Mouse (Mus musculus) MEL (cell line): ENCODE results near the gene Zfyve26. TPM values are rescaled to one million over a fixed set of nuclear protein-coding genes. Genes with fewer than 3 reads are reported as not detected.

Experiments used
- DNase-seq: peaks from one replicate; pipeline ENCODE4 v3.0.0; 2011; ENCODE audit warnings: low read depth, low spot score
- H3K27ac ChIP-seq: 2 replicates; pipeline ENCODE4 v1.5.1; 2012; ENCODE audit warnings: low read depth, mild to moderate bottlenecking, control low read depth, low read length, moderate library complexity; ENCODE audit not compliant: control insufficient read depth
- H3K27me3 ChIP-seq, 2 experiments: fragments of 150-350 bp in 1 of 2; sonication (generic) in 1 of 2; 2 replicates each; pipeline ENCODE4 v1.6.1; 2012; ENCODE audit warnings: low read length in 2 of 2, mild to moderate bottlenecking in 2 of 2, improper control_type of control experiment in 1 of 2, moderate library complexity in 1 of 2; ENCODE audit not compliant: insufficient read depth in 2 of 2, control insufficient read depth in 1 of 2
- H3K36me3 ChIP-seq, 2 experiments: 2 replicates each; pipeline ENCODE4 v1.6.1; 2012 to 2014; ENCODE audit warnings: low read length in 2 of 2, improper control_type of control experiment in 1 of 2, inconsistent platforms in 1 of 2, mild to moderate bottlenecking in 1 of 2; ENCODE audit not compliant: insufficient read depth in 2 of 2, control insufficient read depth in 1 of 2
- H3K4me1 ChIP-seq, 2 experiments: fragments of 150-350 bp in 1 of 2; sonication (generic) in 1 of 2; 2 replicates each; pipeline ENCODE4 v1.6.1; 2012; ENCODE audit warnings: low read length in 2 of 2, improper control_type of control experiment in 1 of 2, mild to moderate bottlenecking in 1 of 2; ENCODE audit not compliant: insufficient read depth in 2 of 2, control insufficient read depth in 1 of 2
- H3K4me3 ChIP-seq, 2 experiments: fragments of 150-350 bp in 1 of 2; sonication (generic) in 1 of 2; 2 replicates each; pipeline ENCODE4 v1.5.1; 2012; ENCODE audit warnings: low read depth in 2 of 2, low read length in 2 of 2, mild to moderate bottlenecking in 2 of 2, moderate library complexity in 2 of 2, control low read depth in 1 of 2, improper control_type of control experiment in 1 of 2; ENCODE audit not compliant: control insufficient read depth in 1 of 2, insufficient read depth in 1 of 2
- H3K79me2 ChIP-seq: 2 replicates; pipeline ENCODE4 v1.6.1; 2012; ENCODE audit warnings: mild to moderate bottlenecking, low read length, moderate library complexity; ENCODE audit not compliant: control insufficient read depth, poor library complexity, insufficient read depth
- H3K9ac ChIP-seq: 2 replicates; pipeline ENCODE4 v1.6.1; 2012; ENCODE audit warnings: low read depth, mild to moderate bottlenecking, control low read depth, low read length, moderate library complexity; ENCODE audit not compliant: control insufficient read depth, poor library complexity, severe bottlenecking
- H3K9me3 ChIP-seq: fragments of 150-350 bp; sonication (generic); replicated peaks from 2 replicates; pipeline ENCODE4 v1.6.1; 2012; ENCODE audit warnings: mild to moderate bottlenecking, low read length, improper control_type of control experiment, moderate library complexity; ENCODE audit not compliant: insufficient read depth
- CHD1 ChIP-seq: IDR thresholded peaks from 2 replicates; pipeline ENCODE4 v1.6.1; 2012; ENCODE audit warnings: low read depth, mild to moderate bottlenecking, inconsistent platforms, low read length, improper control_type of control experiment
- CHD2 ChIP-seq: IDR thresholded peaks from 2 replicates; pipeline ENCODE4 v1.6.1; 2011; ENCODE audit warnings: low read length, improper control_type of control experiment
- CTCF ChIP-seq, 3 experiments: IDR thresholded peaks in 2 of 3; conservative IDR thresholded peaks in 1 of 3; 2 replicates each; pipeline ENCODE4 v1.5.1; 2011 to 2012; ENCODE audit warnings: low read length in 3 of 3, low read depth in 2 of 3, mild to moderate bottlenecking in 2 of 3, improper control_type of control experiment in 1 of 3, inconsistent platforms in 1 of 3, mixed read lengths in 1 of 3, moderate library complexity in 1 of 3; ENCODE audit not compliant: control insufficient read depth in 1 of 3, insufficient read depth in 1 of 3, poor library complexity in 1 of 3, severe bottlenecking in 1 of 3
- EP300 ChIP-seq, 2 experiments: IDR thresholded peaks; 2 replicates each; pipeline ENCODE4 v1.6.1; 2011; ENCODE audit warnings: improper control_type of control experiment in 2 of 2, low read length in 2 of 2, low read depth in 1 of 2, mild to moderate bottlenecking in 1 of 2
- ETS1 ChIP-seq: IDR thresholded peaks from 2 replicates; pipeline ENCODE4 v1.6.1; 2012; ENCODE audit warnings: low read depth, mild to moderate bottlenecking, inconsistent platforms, low read length, improper control_type of control experiment, moderate library complexity
- GABPA ChIP-seq: IDR thresholded peaks from 2 replicates; pipeline ENCODE4 v1.6.1; 2012; ENCODE audit warnings: low read depth, mild to moderate bottlenecking, inconsistent platforms, low read length, improper control_type of control experiment, moderate library complexity
- GATA1 ChIP-seq: IDR thresholded peaks from 2 replicates; pipeline ENCODE4 v1.6.1; 2011; ENCODE audit warnings: low read depth, low read length, improper control_type of control experiment
- KAT2A ChIP-seq: conservative IDR thresholded peaks from 2 replicates; pipeline ENCODE4 v1.6.1; 2012; ENCODE audit warnings: low read depth, low read length, improper control_type of control experiment, inconsistent platforms
- MAZ ChIP-seq: IDR thresholded peaks from 2 replicates; pipeline ENCODE4 v1.6.1; 2012; ENCODE audit warnings: low read depth, mild to moderate bottlenecking, inconsistent platforms, low read length, improper control_type of control experiment
- MEF2A ChIP-seq: IDR thresholded peaks from 2 replicates; pipeline ENCODE4 v1.6.1; 2014; ENCODE audit warnings: low read depth, mild to moderate bottlenecking, inconsistent platforms, low read length, improper control_type of control experiment; ENCODE audit not compliant: poor library complexity, insufficient replicate concordance, severe bottlenecking; ENCODE audit errors: extremely low read depth
- MXI1 ChIP-seq: IDR thresholded peaks from 2 replicates; pipeline ENCODE4 v1.6.1; 2011; ENCODE audit warnings: mild to moderate bottlenecking, low read depth, low read length, improper control_type of control experiment
- MYB ChIP-seq: IDR thresholded peaks from 2 replicates; pipeline ENCODE4 v1.6.1; 2011; ENCODE audit warnings: mild to moderate bottlenecking, low read depth, low read length, improper control_type of control experiment
- MYC ChIP-seq: IDR thresholded peaks from 2 replicates; pipeline ENCODE4 v1.6.1; 2011; ENCODE audit warnings: low read depth, mild to moderate bottlenecking, low read length, improper control_type of control experiment, moderate library complexity
- NRF1 ChIP-seq: IDR thresholded peaks from 2 replicates; pipeline ENCODE4 v1.6.1; 2014; ENCODE audit warnings: low read depth, mild to moderate bottlenecking, inconsistent platforms, low read length, improper control_type of control experiment, moderate library complexity; ENCODE audit not compliant: poor library complexity, insufficient read depth, severe bottlenecking
- POLR2A ChIP-seq, 2 experiments: IDR thresholded peaks; 2 replicates each; pipeline ENCODE4 v1.6.1; 2011 to 2012; ENCODE audit warnings: low read length in 2 of 2, mild to moderate bottlenecking in 2 of 2, control low read depth in 1 of 2, improper control_type of control experiment in 1 of 2, low read depth in 1 of 2, moderate library complexity in 1 of 2; ENCODE audit not compliant: control insufficient read depth in 1 of 2, insufficient read depth in 1 of 2, poor library complexity in 1 of 2
- POLR2AphosphoS5 ChIP-seq: IDR thresholded peaks from 2 replicates; pipeline ENCODE4 v1.6.1; 2012; ENCODE audit warnings: low read depth, borderline replicate concordance, mild to moderate bottlenecking, inconsistent platforms, low read length, moderate library complexity, mixed read lengths
- RAD21 ChIP-seq: IDR thresholded peaks from 2 replicates; pipeline ENCODE4 v1.6.1; 2011; ENCODE audit warnings: mild to moderate bottlenecking, low read depth, low read length, improper control_type of control experiment
- RCOR1 ChIP-seq: IDR thresholded peaks from 2 replicates; pipeline ENCODE4 v1.6.1; 2012; ENCODE audit warnings: low read depth, mild to moderate bottlenecking, inconsistent platforms, low read length, improper control_type of control experiment
- SIN3A ChIP-seq: IDR thresholded peaks from 2 replicates; pipeline ENCODE4 v1.6.1; 2012; ENCODE audit warnings: low read length, improper control_type of control experiment, inconsistent platforms
- SMC3 ChIP-seq: IDR thresholded peaks from 2 replicates; pipeline ENCODE4 v1.6.1; 2011; ENCODE audit warnings: low read depth, low read length, improper control_type of control experiment
- TAL1 ChIP-seq: IDR thresholded peaks from 2 replicates; pipeline ENCODE4 v1.6.1; 2012; ENCODE audit warnings: mild to moderate bottlenecking, inconsistent platforms, low read length, moderate library complexity, mixed read lengths
- TBP ChIP-seq: IDR thresholded peaks from 2 replicates; pipeline ENCODE4 v1.8.0; 2011; ENCODE audit warnings: low read depth, low read length, improper control_type of control experiment
- UBTF ChIP-seq: IDR thresholded peaks from 2 replicates; pipeline ENCODE4 v1.6.1; 2012; ENCODE audit warnings: low read depth, mild to moderate bottlenecking, inconsistent platforms, low read length, improper control_type of control experiment, moderate library complexity, borderline replicate concordance; ENCODE audit not compliant: insufficient read depth
- USF1 ChIP-seq: IDR thresholded peaks from 2 replicates; pipeline ENCODE4 v1.6.1; 2014; ENCODE audit warnings: low read depth, mild to moderate bottlenecking, inconsistent platforms, low read length, improper control_type of control experiment, moderate library complexity
- USF2 ChIP-seq, 2 experiments: IDR thresholded peaks; 2 replicates each; pipeline ENCODE4 v1.6.1; 2011 to 2012; ENCODE audit warnings: improper control_type of control experiment in 2 of 2, low read length in 2 of 2, borderline replicate concordance in 1 of 2, inconsistent platforms in 1 of 2, low read depth in 1 of 2, mild to moderate bottlenecking in 1 of 2; ENCODE audit not compliant: insufficient read depth in 1 of 2
- ZC3H11A ChIP-seq: IDR thresholded peaks from 2 replicates; pipeline ENCODE4 v1.6.1; 2012; ENCODE audit warnings: low read depth, mild to moderate bottlenecking, inconsistent platforms, low read length, improper control_type of control experiment
- ZMIZ1 ChIP-seq: IDR thresholded peaks from 2 replicates; pipeline ENCODE4 v1.6.1; 2012; ENCODE audit warnings: low read depth, mild to moderate bottlenecking, inconsistent platforms, low read length, improper control_type of control experiment, moderate library complexity
- polyA plus RNA-seq, 2 experiments: library from polyadenylated mRNA; stranded (reverse) in 1 of 2; unstranded in 1 of 2; fragments of >175 nt in 1 of 2; fragments of >200 nt in 1 of 2; gene quantifications; 2 replicates each; pipeline versions ENCODE4 v1.2.1 to v1.2.4; 2012; ENCODE audit warnings: low replicate concordance in 2 of 2, low read depth in 1 of 2; ENCODE audit not compliant: insufficient read length in 2 of 2, insufficient read depth in 1 of 2, missing spikeins in 1 of 2
- total RNA-seq: library from RNA; depleted of rRNA; stranded (reverse); fragments of 300-350 nt; gene quantifications from 2 replicates; pipeline ENCODE4 v1.2.3, GENCODE M21; 2012

Gene Zfyve26
- total and polyA plus RNA-seq, 3 experiments, result 7.2 to 110 (median 16.2) TPM

DNA sequence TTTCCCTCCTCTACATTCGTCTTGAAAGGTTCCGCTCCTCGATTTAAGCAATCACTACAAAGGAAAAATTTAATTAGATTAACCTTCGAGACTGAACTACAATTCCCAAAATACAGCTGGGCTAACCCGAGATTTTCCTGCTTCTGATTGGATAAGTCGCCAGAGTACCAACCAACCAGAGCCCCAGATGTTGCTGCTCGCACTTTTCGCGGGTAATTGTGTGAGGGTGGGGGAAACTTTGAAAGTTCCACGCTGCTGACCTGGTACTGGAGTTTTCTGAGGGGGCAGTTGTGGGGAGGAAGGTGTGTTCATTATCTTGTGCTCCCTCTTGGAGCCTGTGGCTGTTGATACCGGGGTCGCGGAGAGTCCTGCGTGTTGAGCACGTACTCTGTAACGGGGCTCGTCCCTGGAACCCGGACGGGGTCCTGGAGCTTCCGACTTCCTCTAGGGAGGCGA is 1.0 kb upstream of the Zfyve26 start, which contains the start of gene Rad51b (continued):
- TF ChIP-seq SIN3A (peak; percentile 89), SMC3 (no peak), GABPA (no peak), POLR2A (IDR thresholded peaks at IDR 0.05; ENCODE audit: control insufficient read depth in 1 of 2, insufficient read depth in 1 of 2, low read depth in 1 of 2, low read length in 2 of 2, poor library complexity in 1 of 2) (peak; percentile 64 to 84; a peak in 3 of 4 replicates), RAD21 (no peak), CTCF (IDR thresholded peaks at IDR 0.05 in 2 of 3, conservative IDR thresholded peaks at IDR 0.05 in 1 of 3; ENCODE audit: control insufficient read depth in 1 of 3, insufficient read depth in 1 of 3, low read depth in 2 of 3, low read length in 3 of 3, poor library complexity in 1 of 3, severe bottlenecking in 1 of 3) (no peak), EP300 (IDR thresholded peaks at IDR 0.05; ENCODE audit: low read depth in 1 of 2, low read length in 2 of 2) (peak in 1 of 2 experiments; percentile 27; a peak in 1 of 4 replicates), MAZ (peak; percentile 68; the same call in 1 of the 2 replicates), NRF1 (no peak), MYB (no peak), CHD1 (no peak), USF2 (IDR thresholded peaks at IDR 0.05; ENCODE audit: borderline replicate concordance in 1 of 2, insufficient read depth in 1 of 2, low read depth in 1 of 2, low read length in 2 of 2) (no peak), GATA1 (peak; percentile 21; the same call in 1 of the 2 replicates), MXI1 (peak; percentile 91), ZMIZ1 (no peak; the same call in none of the 2 replicates), UBTF (no peak), CHD2 (peak; percentile 84), ZC3H11A (no peak)
- TF ChIP-seq, all 39 proteins: peak for 20

DNA sequence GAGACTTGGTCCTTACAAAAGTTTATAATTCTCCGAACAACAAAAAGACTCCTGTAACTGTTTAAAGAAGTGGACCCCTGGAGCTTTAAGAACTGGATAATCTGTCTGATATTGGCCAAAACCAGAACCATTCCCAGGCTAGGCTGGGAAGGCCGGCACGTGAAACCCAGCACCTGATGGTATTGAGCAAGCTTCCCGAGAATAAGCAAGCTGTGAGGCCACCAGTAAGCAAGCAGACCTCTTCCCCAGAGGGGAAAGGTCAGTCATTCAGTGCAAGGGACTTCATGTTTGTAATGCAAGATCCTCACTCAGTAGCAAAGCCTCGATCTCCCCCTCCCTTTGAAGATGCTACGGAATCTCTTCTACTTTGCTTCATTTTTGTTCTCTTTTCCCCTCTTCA is 3.2 kb downstream of the Zfyve26 start:
- no peaks in the 10 kb centered on the region; the same call in 1 of the 2 replicates for H3K79me2 ChIP-seq
- TF ChIP-seq ETS1 (no peak), SMC3 (no peak), TAL1 (no peak), POLR2AphosphoS5 (no peak), MEF2A (no peak), CHD2 (no peak), POLR2A (IDR thresholded peaks at IDR 0.05; ENCODE audit: control insufficient read depth in 1 of 2, insufficient read depth in 1 of 2, low read depth in 1 of 2, low read length in 2 of 2, poor library complexity in 1 of 2) (no peak), UBTF (no peak), MAZ (no peak), MYC (no peak), TBP (no peak), USF1 (no peak), KAT2A (no peak), RCOR1 (no peak), RAD21 (no peak), ZC3H11A (no peak)
- H3K27ac ChIP-seq, result no peak overlapping the region

More for the DNA sequence above, 3.2 kb downstream of the Zfyve26 start:
- no peak overlapping the region for H3K9ac ChIP-seq
- peaks cover 3 to 6% of the 10 kb centered on the region in 2 experiments; a peak in 3 of 4 replicates for H3K36me3 ChIP-seq
- H3K4me3 ChIP-seq, result no peak overlapping the region
- peaks cover 0 to 2% of the 10 kb centered on the region in 2 experiments; a peak in 2 of 4 replicates for H3K4me1 ChIP-seq
- no peaks in the 10 kb centered on the region for H3K9me3 ChIP-seq
- H3K27me3 ChIP-seq, result no peaks in the 10 kb centered on the region
- no peak for DNase-seq
